Mouse (Mus musculus): ENCODE measurements around the gene Gcm1. TPM values are rescaled to one million over a fixed set of nuclear protein-coding genes. Genes with fewer than 3 reads are reported as not detected.
A peak's percentile ranks its signal among the peaks of the same experiment; 100 is the strongest.

Gcm1 gene
- polyA plus RNA-seq, 1 experiment from 2014 or later = not detected

DNA sequence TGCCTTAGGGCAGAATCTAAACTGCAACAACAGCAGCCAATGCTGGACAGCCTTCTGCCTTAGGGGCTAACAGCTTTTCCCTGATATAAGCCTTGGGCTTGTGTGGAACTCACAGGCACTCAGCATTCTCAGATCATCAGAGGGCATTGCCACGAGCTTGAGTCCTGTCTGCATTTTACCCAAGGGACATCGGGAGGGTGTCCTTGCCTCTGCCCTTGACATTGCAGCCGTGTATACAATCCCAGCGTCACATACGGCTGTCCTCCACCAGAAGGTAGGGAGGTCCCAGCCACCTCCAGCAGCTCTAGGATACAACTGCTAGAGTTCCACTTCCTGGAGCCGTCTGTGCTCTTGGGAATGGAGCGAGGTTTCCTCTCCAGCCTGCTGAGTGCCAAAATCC, 37.2 kb downstream of the Gcm1 start:
- Histone ChIP-seq H3K4me1 (ENCODE audit: control insufficient read depth, insufficient read depth, low read length) (no peaks in the 10 kb centered on the region), H3K4me2 (ENCODE audit: low read depth, low read length) (no peak overlapping the region), H3K27me3 (ENCODE audit: control insufficient read depth, insufficient read depth, low read length) (no peaks in the 10 kb centered on the region), H3K36me3 (replicated peaks; ENCODE audit: control insufficient read depth, insufficient read depth, low read depth, low read length) (no peaks in the 10 kb centered on the region; the same call in 1 of the 2 replicates), H3K9ac (replicated peaks; ENCODE audit: low read length) (no peak overlapping the region), H3K27ac (replicated peaks; ENCODE audit: low read depth, low read length) (no peak overlapping the region), H3K9me3 (replicated peaks; ENCODE audit: control insufficient read depth, low read length) (no peaks in the 10 kb centered on the region), H3K4me3 (ENCODE audit: low read depth, low read length) (no peak overlapping the region)
- 81% methylated on average over 7 of the region's 7 CpGs for WGBS
- ATAC-seq (replicated peaks; ENCODE audit: insufficient number of reproducible peaks, low FRiP score, low TSS enrichment, low read depth) (no peak), DNase-seq (ENCODE audit: low spot score) (no peak)

GRCm38 (mm10) chr9:78089906-78090305, 38.2 kb downstream of the Gcm1 start:
- Histone ChIP-seq H3K27me3 (ENCODE audit: control insufficient read depth, insufficient read depth, low read length) (no peaks in the 10 kb centered on the region), H3K9ac (replicated peaks; ENCODE audit: low read length) (no peak overlapping the region), H3K27ac (replicated peaks; ENCODE audit: low read depth, low read length) (no peak overlapping the region), H3K4me2 (ENCODE audit: low read depth, low read length) (no peak overlapping the region), H3K4me3 (ENCODE audit: low read depth, low read length) (no peak overlapping the region), H3K9me3 (replicated peaks; ENCODE audit: control insufficient read depth, low read length) (no peaks in the 10 kb centered on the region), H3K36me3 (replicated peaks; ENCODE audit: control insufficient read depth, insufficient read depth, low read depth, low read length) (no peaks in the 10 kb centered on the region; the same call in 1 of the 2 replicates), H3K4me1 (ENCODE audit: control insufficient read depth, insufficient read depth, low read length) (no peaks in the 10 kb centered on the region)
- ATAC-seq (replicated peaks; ENCODE audit: insufficient number of reproducible peaks, low FRiP score, low TSS enrichment, low read depth) (no peak), DNase-seq (ENCODE audit: low spot score) (no peak)
- 82% methylated on average over 1 of the region's 1 CpGs for WGBS

DNA sequence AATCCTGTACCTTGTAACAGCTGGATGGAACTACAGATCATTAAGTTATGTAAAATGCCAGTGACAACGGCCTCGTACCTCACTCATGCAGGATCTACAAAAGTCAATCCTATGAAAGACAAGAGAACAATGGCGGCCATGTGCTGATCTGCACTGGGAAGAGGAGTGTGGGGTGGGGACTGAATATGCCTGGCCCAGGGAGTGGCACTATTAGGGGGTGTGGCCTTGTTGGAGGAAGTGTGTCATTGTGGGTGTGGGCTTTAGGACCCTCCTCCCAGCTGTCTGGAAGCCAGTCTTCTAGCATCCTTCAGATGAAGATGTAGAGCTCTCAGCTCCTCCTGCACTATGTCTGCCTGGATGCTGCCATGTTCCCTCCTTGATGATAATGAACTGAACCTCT, 38.9 kb downstream of the Gcm1 start:
- 94% methylated on average over 3 of the region's 3 CpGs for WGBS
- Histone ChIP-seq H3K4me1 (ENCODE audit: control insufficient read depth, insufficient read depth, low read length) (no peaks in the 10 kb centered on the region), H3K9me3 (replicated peaks; ENCODE audit: control insufficient read depth, low read length) (no peaks in the 10 kb centered on the region), H3K9ac (replicated peaks; ENCODE audit: low read length) (no peak overlapping the region), H3K4me3 (ENCODE audit: low read depth, low read length) (no peak overlapping the region), H3K27me3 (ENCODE audit: control insufficient read depth, insufficient read depth, low read length) (no peaks in the 10 kb centered on the region), H3K4me2 (ENCODE audit: low read depth, low read length) (no peak overlapping the region), H3K36me3 (replicated peaks; ENCODE audit: control insufficient read depth, insufficient read depth, low read depth, low read length) (no peaks in the 10 kb centered on the region; the same call in 1 of the 2 replicates), H3K27ac (replicated peaks; ENCODE audit: low read depth, low read length) (no peak overlapping the region)
- DNase-seq (ENCODE audit: low spot score) (no peak), ATAC-seq (replicated peaks; ENCODE audit: insufficient number of reproducible peaks, low FRiP score, low TSS enrichment, low read depth) (no peak)

DNA sequence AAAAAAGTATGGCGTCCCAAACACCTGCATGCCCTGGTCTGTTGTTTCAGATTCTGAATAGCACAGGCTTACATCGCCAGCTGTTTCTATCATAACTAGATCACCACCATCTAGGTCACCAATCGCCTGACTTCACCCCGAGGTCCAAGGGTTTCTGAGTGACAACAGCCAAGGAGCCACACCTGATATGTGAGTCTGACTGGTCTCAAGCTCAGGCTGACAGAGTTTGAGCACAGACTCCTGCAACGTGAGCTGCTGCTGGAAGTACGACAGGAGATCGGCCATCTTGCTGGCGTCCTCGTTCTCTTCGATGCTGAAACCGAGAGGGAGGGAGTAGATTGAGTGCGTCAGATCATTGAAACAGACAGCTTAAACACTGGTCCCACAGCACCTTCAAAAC, 44.0 kb downstream of the Gcm1 start:
- WGBS = 94% methylated on average over 12 of the region's 12 CpGs
- Histone ChIP-seq H3K9me3 (replicated peaks; ENCODE audit: control insufficient read depth, low read length) (no peaks in the 10 kb centered on the region), H3K27me3 (ENCODE audit: control insufficient read depth, insufficient read depth, low read length) (no peaks in the 10 kb centered on the region), H3K4me1 (ENCODE audit: control insufficient read depth, insufficient read depth, low read length) (no peaks in the 10 kb centered on the region), H3K4me2 (ENCODE audit: low read depth, low read length) (no peak overlapping the region), H3K36me3 (replicated peaks; ENCODE audit: control insufficient read depth, insufficient read depth, low read depth, low read length) (peaks cover 4% of the 10 kb centered on the region), H3K9ac (replicated peaks; ENCODE audit: low read length) (no peak overlapping the region), H3K4me3 (ENCODE audit: low read depth, low read length) (no peak overlapping the region), H3K27ac (replicated peaks; ENCODE audit: low read depth, low read length) (no peak overlapping the region)
- DNase-seq (ENCODE audit: low spot score) (no peak), ATAC-seq (replicated peaks; ENCODE audit: insufficient number of reproducible peaks, low FRiP score, low TSS enrichment, low read depth) (no peak)

DNA sequence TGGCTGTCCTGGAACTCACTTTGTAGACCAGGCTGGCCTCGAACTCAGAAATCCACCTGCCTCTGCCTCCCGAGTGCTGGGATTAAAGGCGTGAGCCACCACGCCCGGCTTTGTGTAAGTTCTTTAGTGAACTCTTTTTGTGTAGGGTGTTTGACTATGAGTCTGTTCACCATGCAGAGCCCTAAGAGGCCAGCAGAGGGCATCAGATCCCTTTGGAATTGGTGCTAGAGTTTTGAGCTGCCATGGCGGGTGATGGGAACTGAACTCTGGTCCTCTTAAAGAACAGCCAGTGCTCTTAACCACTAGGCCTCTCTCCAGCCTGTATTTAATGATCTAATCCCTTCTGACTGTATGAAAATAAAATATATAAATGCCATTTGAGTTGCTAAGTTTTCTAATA, 44.7 kb downstream of the Gcm1 start:
- Histone ChIP-seq H3K27me3 (ENCODE audit: control insufficient read depth, insufficient read depth, low read length) (no peaks in the 10 kb centered on the region), H3K4me1 (ENCODE audit: control insufficient read depth, insufficient read depth, low read length) (no peaks in the 10 kb centered on the region), H3K36me3 (replicated peaks; ENCODE audit: control insufficient read depth, insufficient read depth, low read depth, low read length) (peaks cover 4% of the 10 kb centered on the region), H3K27ac (replicated peaks; ENCODE audit: low read depth, low read length) (no peak overlapping the region), H3K4me3 (ENCODE audit: low read depth, low read length) (no peak overlapping the region), H3K4me2 (ENCODE audit: low read depth, low read length) (no peak overlapping the region), H3K9ac (replicated peaks; ENCODE audit: low read length) (no peak overlapping the region), H3K9me3 (replicated peaks; ENCODE audit: control insufficient read depth, low read length) (no peaks in the 10 kb centered on the region)
- no peak for ATAC-seq (replicated peaks; ENCODE audit: insufficient number of reproducible peaks, low FRiP score, low TSS enrichment, low read depth)
- 93% methylated on average over 6 of the region's 6 CpGs for WGBS
- DNase-seq (ENCODE audit: low spot score) = peak; percentile 6

DNA sequence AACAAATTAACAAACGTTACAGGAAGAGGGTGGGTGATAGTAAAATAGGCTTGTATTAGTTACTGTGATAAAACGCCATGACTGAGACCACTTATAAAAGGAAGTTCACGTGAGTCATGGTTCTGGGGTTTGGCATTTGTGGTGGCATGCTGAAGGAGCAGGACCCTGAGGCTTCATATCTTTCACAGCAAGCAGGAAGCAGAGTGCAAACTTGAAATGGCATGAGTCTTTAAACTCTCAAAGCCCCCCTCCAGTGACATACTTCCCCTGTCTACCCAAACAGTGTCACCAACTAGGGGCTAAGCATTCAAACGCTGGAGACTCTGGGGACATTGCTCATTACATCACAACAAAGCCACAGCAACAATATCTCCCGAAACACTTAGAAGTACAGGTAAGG, 49.2 kb downstream of the Gcm1 start:
- Histone ChIP-seq H3K36me3 (replicated peaks; ENCODE audit: control insufficient read depth, insufficient read depth, low read depth, low read length) (peaks cover 4% of the 10 kb centered on the region; the same call in 1 of the 2 replicates), H3K9ac (replicated peaks; ENCODE audit: low read length) (no peak overlapping the region), H3K9me3 (replicated peaks; ENCODE audit: control insufficient read depth, low read length) (no peaks in the 10 kb centered on the region), H3K27me3 (ENCODE audit: control insufficient read depth, insufficient read depth, low read length) (no peaks in the 10 kb centered on the region), H3K4me2 (ENCODE audit: low read depth, low read length) (no peak overlapping the region), H3K27ac (replicated peaks; ENCODE audit: low read depth, low read length) (no peak overlapping the region), H3K4me1 (ENCODE audit: control insufficient read depth, insufficient read depth, low read length) (no peaks in the 10 kb centered on the region), H3K4me3 (ENCODE audit: low read depth, low read length) (no peak overlapping the region)
- no peak for DNase-seq (ENCODE audit: low spot score)
- ATAC-seq (replicated peaks; ENCODE audit: insufficient number of reproducible peaks, low FRiP score, low TSS enrichment, low read depth) = no peak
- WGBS = 82% methylated on average over 5 of the region's 5 CpGs

GRCm38 (mm10) chr9:78101431-78101830, 49.7 kb downstream of the Gcm1 start:
- Histone ChIP-seq H3K36me3 (replicated peaks; ENCODE audit: control insufficient read depth, insufficient read depth, low read depth, low read length) (peaks cover 4% of the 10 kb centered on the region; the same call in 1 of the 2 replicates), H3K27ac (replicated peaks; ENCODE audit: low read depth, low read length) (no peak overlapping the region), H3K4me2 (ENCODE audit: low read depth, low read length) (no peak overlapping the region), H3K4me3 (ENCODE audit: low read depth, low read length) (no peak overlapping the region), H3K27me3 (ENCODE audit: control insufficient read depth, insufficient read depth, low read length) (no peaks in the 10 kb centered on the region), H3K4me1 (ENCODE audit: control insufficient read depth, insufficient read depth, low read length) (no peaks in the 10 kb centered on the region), H3K9me3 (replicated peaks; ENCODE audit: control insufficient read depth, low read length) (no peaks in the 10 kb centered on the region), H3K9ac (replicated peaks; ENCODE audit: low read length) (no peak overlapping the region)
- ATAC-seq (replicated peaks; ENCODE audit: insufficient number of reproducible peaks, low FRiP score, low TSS enrichment, low read depth) (no peak), DNase-seq (ENCODE audit: low spot score) (no peak)
- WGBS = 68% methylated on average over 4 of the region's 4 CpGs

DNA sequence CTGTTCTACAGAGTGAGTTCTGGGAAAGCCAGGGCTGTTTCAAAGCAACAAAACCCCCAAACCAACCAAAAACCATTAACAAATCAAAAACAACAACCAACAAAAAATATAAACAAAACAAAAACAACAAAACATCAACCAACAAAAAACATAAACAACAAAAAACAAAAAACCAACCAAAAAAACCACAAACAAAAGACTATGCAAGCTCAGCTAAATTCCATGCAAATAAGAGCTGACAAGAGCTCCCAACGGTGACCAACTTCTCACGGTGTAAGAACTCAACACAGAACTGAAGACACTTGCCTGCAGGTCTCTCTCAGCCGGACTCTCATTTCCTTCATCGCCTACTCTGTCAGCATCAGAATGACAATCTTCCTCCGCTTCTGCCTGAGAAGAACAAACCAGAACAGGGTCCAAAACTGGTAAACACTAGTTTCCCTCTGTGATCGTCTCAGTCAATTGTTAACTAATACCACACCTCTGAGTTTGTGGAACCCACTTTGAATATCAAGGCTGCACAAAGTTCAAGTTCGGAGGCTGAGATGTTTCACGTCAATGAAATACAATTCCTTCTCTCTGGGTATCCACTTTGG, 52.3 kb downstream of the Gcm1 start:
- H3K9ac ChIP-seq (replicated peaks; ENCODE audit: low read length) = no peak overlapping the region
- no peak overlapping the region for H3K4me3 ChIP-seq (ENCODE audit: low read depth, low read length)
- no peaks in the 10 kb centered on the region for H3K36me3 ChIP-seq (replicated peaks; ENCODE audit: control insufficient read depth, insufficient read depth, low read depth, low read length)
- H3K4me2 ChIP-seq (ENCODE audit: low read depth, low read length) = no peak overlapping the region
- no peaks in the 10 kb centered on the region for H3K27me3 ChIP-seq (ENCODE audit: control insufficient read depth, insufficient read depth, low read length)
- 91% methylated on average over 8 of the region's 8 CpGs for WGBS
- H3K9me3 ChIP-seq (replicated peaks; ENCODE audit: control insufficient read depth, low read length) = no peaks in the 10 kb centered on the region
- no peaks in the 10 kb centered on the region for H3K4me1 ChIP-seq (ENCODE audit: control insufficient read depth, insufficient read depth, low read length)
- ATAC-seq (replicated peaks; ENCODE audit: insufficient number of reproducible peaks, low FRiP score, low TSS enrichment, low read depth) (no peak), DNase-seq (ENCODE audit: low spot score) (no peak)
- no peak overlapping the region for H3K27ac ChIP-seq (replicated peaks; ENCODE audit: low read depth, low read length)

Measured in embryonic facial prominence, embryonic 11.5 days (tissue).